Mouse (Mus musculus): ENCODE measurements at regions not wholly inside any gene's neighbourhood (a gene's known extent, or its start where the extent isn't known, plus 50 kb on each side); places are given as distances from the start of the nearest gene placed in this dataset.

GRCm38 (mm10) chr13:97825801-97826576 is 65.6 kb upstream of the Gm10260 start:
- peak overlapping the region; percentile 83 for H3K27ac ChIP-seq (ENCODE audit: low read depth, low read length)
- no peaks in the 10 kb centered on the region for H3K27me3 ChIP-seq (ENCODE audit: control insufficient read depth, insufficient read depth, low read length)
- H3K9me3 ChIP-seq (ENCODE audit: control insufficient read depth, low read length): no peaks in the 10 kb centered on the region
- H3K4me1 ChIP-seq (ENCODE audit: control insufficient read depth, insufficient read depth, low read length): peaks cover 17% of the 10 kb centered on the region
- H3K4me2 ChIP-seq (ENCODE audit: low read depth, low read length): peak overlapping the region; percentile 14
- ATAC-seq (ENCODE audit: low read depth): peak; percentile 78
- 26% methylated on average over 22 of the region's 22 CpGs for WGBS
- no peak overlapping the region for H3K9ac ChIP-seq (replicated peaks; ENCODE audit: low read depth, low read length)
- H3K4me3 ChIP-seq (ENCODE audit: low read depth, low read length): no peak overlapping the region
- no peaks in the 10 kb centered on the region for H3K36me3 ChIP-seq (ENCODE audit: control insufficient read depth, insufficient read depth, low read length)

DNA sequence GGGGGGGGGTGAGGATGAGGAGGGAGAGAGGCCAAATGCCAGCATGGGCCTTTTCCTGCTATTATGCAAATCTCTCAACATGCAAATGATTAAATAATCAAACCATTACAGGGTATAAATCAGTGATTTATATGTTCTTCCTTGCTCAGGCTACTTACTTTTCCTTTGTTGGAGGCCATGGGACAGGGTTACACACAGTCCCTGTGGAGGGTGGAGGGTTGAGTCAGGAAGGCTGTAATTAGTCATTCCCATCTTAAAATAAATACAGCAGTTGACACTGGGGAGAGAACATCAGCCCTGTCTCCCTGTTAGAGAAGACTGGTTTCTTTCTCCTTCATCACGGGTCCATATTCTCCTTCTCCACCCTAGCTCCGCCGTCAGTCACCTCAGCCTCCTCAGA is 64.9 kb upstream of the Gm10260 start:
- H3K9ac ChIP-seq (replicated peaks; ENCODE audit: low read depth, low read length): no peak overlapping the region
- WGBS: 13% methylated on average over 3 of the region's 3 CpGs
- no peaks in the 10 kb centered on the region for H3K27me3 ChIP-seq (ENCODE audit: control insufficient read depth, insufficient read depth, low read length)
- peak overlapping the region; percentile 83 for H3K27ac ChIP-seq (ENCODE audit: low read depth, low read length)
- no peaks in the 10 kb centered on the region for H3K36me3 ChIP-seq (ENCODE audit: control insufficient read depth, insufficient read depth, low read length)
- H3K9me3 ChIP-seq (ENCODE audit: control insufficient read depth, low read length): no peaks in the 10 kb centered on the region
- H3K4me2 ChIP-seq (ENCODE audit: low read depth, low read length): peak overlapping the region; percentile 55
- ATAC-seq (ENCODE audit: low read depth): peak; percentile 50
- no peak overlapping the region for H3K4me3 ChIP-seq (ENCODE audit: low read depth, low read length)
- H3K4me1 ChIP-seq (ENCODE audit: control insufficient read depth, insufficient read depth, low read length): peaks cover 17% of the 10 kb centered on the region

GRCm38 (mm10) chr13:97824071-97824716 is 63.8 kb upstream of the Gm10260 start:
- no peaks in the 10 kb centered on the region for H3K27me3 ChIP-seq (ENCODE audit: control insufficient read depth, insufficient read depth, low read length)
- H3K4me2 ChIP-seq (ENCODE audit: low read depth, low read length): peak overlapping the region; percentile 55
- peaks cover 17% of the 10 kb centered on the region for H3K4me1 ChIP-seq (ENCODE audit: control insufficient read depth, insufficient read depth, low read length)
- 0 out of 2 replicates have a peak overlapping the region, but pooled peaks have one; percentile 26 for H3K9ac ChIP-seq (replicated peaks; ENCODE audit: low read depth, low read length)
- 15% methylated on average over 20 of the region's 20 CpGs for WGBS
- H3K36me3 ChIP-seq (ENCODE audit: control insufficient read depth, insufficient read depth, low read length): no peaks in the 10 kb centered on the region
- peak overlapping the region; percentile 19 for H3K4me3 ChIP-seq (ENCODE audit: low read depth, low read length)
- H3K9me3 ChIP-seq (ENCODE audit: control insufficient read depth, low read length): no peaks in the 10 kb centered on the region
- peak; percentile 89 for ATAC-seq (ENCODE audit: low read depth)
- H3K27ac ChIP-seq (ENCODE audit: low read depth, low read length): peak overlapping the region; percentile 83

- no peaks in the 10 kb centered on the region for H3K27me3 ChIP-seq (ENCODE audit: control insufficient read depth, insufficient read depth, low read length)
- 32% methylated on average over 2 of the region's 2 CpGs for WGBS
- peaks cover 17% of the 10 kb centered on the region for H3K4me1 ChIP-seq (ENCODE audit: control insufficient read depth, insufficient read depth, low read length)
- no peak overlapping the region for H3K4me3 ChIP-seq (ENCODE audit: low read depth, low read length)
- H3K9ac ChIP-seq (replicated peaks; ENCODE audit: low read depth, low read length): no peak overlapping the region
- no peaks in the 10 kb centered on the region for H3K36me3 ChIP-seq (ENCODE audit: control insufficient read depth, insufficient read depth, low read length)
- no peak overlapping the region for H3K27ac ChIP-seq (ENCODE audit: low read depth, low read length)
- no peaks in the 10 kb centered on the region for H3K9me3 ChIP-seq (ENCODE audit: control insufficient read depth, low read length)
- ATAC-seq (ENCODE audit: low read depth): no peak
- H3K4me2 ChIP-seq (ENCODE audit: low read depth, low read length): no peak overlapping the region
Observed at GRCm38 (mm10) chr13:97821630-97822029, 61.2 kb upstream of the Gm10260 start.

DNA sequence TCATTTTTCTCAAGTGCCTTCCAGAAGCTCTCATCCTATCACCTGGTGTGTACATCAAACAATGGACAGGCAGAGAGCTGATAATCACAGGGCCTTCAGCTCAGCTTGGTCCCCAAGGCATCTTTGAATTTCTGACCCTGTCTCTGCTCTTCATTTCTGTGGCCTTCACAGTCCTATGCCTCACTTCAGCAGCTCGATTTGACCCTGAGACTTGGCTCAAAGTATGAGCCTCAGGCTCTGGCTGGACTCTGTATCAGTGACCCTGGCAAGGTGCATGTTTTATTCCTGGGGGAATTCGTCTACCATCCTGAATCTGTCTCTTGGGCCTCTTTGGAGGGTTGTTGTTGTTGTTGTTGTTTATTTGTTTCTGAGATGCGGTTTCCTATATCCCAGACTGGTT is 60.6 kb upstream of the Gm10260 start:
- no peak for ATAC-seq (ENCODE audit: low read depth)
- Histone ChIP-seq H3K27ac (ENCODE audit: low read depth, low read length) (no peak overlapping the region), H3K9ac (replicated peaks; ENCODE audit: low read depth, low read length) (no peak overlapping the region), H3K4me1 (ENCODE audit: control insufficient read depth, insufficient read depth, low read length) (peaks cover 12% of the 10 kb centered on the region), H3K4me3 (ENCODE audit: low read depth, low read length) (no peak overlapping the region), H3K36me3 (ENCODE audit: control insufficient read depth, insufficient read depth, low read length) (no peaks in the 10 kb centered on the region), H3K9me3 (ENCODE audit: control insufficient read depth, low read length) (no peaks in the 10 kb centered on the region), H3K27me3 (ENCODE audit: control insufficient read depth, insufficient read depth, low read length) (no peaks in the 10 kb centered on the region), H3K4me2 (ENCODE audit: low read depth, low read length) (no peak overlapping the region)
- WGBS: 83% methylated on average over 3 of the region's 3 CpGs

- H3K36me3 ChIP-seq (ENCODE audit: control insufficient read depth, insufficient read depth, low read length): no peaks in the 10 kb centered on the region
- no peak overlapping the region for H3K27ac ChIP-seq (ENCODE audit: low read depth, low read length)
- H3K4me1 ChIP-seq (ENCODE audit: control insufficient read depth, insufficient read depth, low read length): peaks cover 6% of the 10 kb centered on the region; the same call in 1 of the 2 replicates
- H3K9me3 ChIP-seq (ENCODE audit: control insufficient read depth, low read length): no peaks in the 10 kb centered on the region
- no peak for ATAC-seq (ENCODE audit: low read depth)
- no peak overlapping the region for H3K9ac ChIP-seq (replicated peaks; ENCODE audit: low read depth, low read length)
- no peaks in the 10 kb centered on the region for H3K27me3 ChIP-seq (ENCODE audit: control insufficient read depth, insufficient read depth, low read length)
- H3K4me3 ChIP-seq (ENCODE audit: low read depth, low read length): no peak overlapping the region
- WGBS: 97% methylated on average over 8 of the region's 8 CpGs
- H3K4me2 ChIP-seq (ENCODE audit: low read depth, low read length): no peak overlapping the region
Observed at GRCm38 (mm10) chr13:97820401-97820800, 60.0 kb upstream of the Gm10260 start.

GRCm38 (mm10) chr13:97819036-97819435 is 58.6 kb upstream of the Gm10260 start:
- WGBS: 91% methylated on average over 9 of the region's 9 CpGs
- Histone ChIP-seq H3K4me3 (ENCODE audit: low read depth, low read length) (no peak overlapping the region), H3K9ac (replicated peaks; ENCODE audit: low read depth, low read length) (no peak overlapping the region), H3K9me3 (ENCODE audit: control insufficient read depth, low read length) (no peaks in the 10 kb centered on the region), H3K4me1 (ENCODE audit: control insufficient read depth, insufficient read depth, low read length) (0 out of 2 replicates have a peak, but pooled peaks cover 3% of the 10 kb centered on the region), H3K36me3 (ENCODE audit: control insufficient read depth, insufficient read depth, low read length) (no peaks in the 10 kb centered on the region), H3K4me2 (ENCODE audit: low read depth, low read length) (no peak overlapping the region), H3K27ac (ENCODE audit: low read depth, low read length) (no peak overlapping the region), H3K27me3 (ENCODE audit: control insufficient read depth, insufficient read depth, low read length) (no peaks in the 10 kb centered on the region)
- no peak for ATAC-seq (ENCODE audit: low read depth)

DNA sequence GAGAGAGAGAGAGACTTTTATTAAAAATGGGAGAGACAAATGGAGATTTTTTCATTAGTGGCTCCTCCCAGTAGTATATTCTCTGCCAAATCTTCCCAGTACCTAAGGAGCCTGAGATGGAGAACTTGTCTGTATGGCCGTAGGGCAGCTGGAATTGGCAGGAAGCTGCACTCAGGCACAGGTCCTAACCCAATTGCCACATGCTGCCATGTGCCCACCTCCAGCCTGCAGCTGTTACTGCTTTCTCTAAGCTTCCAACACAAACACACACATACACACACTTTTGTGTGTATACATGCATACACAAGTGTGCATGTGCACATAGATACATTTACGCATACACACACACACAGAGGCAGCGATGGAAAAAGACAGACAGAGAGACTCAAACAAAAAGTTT is 56.5 kb upstream of the Gm10260 start:
- H3K36me3 ChIP-seq (ENCODE audit: control insufficient read depth, insufficient read depth, low read length): no peaks in the 10 kb centered on the region
- H3K4me1 ChIP-seq (ENCODE audit: control insufficient read depth, insufficient read depth, low read length): 0 out of 2 replicates have a peak, but pooled peaks cover 2% of the 10 kb centered on the region
- no peak overlapping the region for H3K9ac ChIP-seq (replicated peaks; ENCODE audit: low read depth, low read length)
- H3K27me3 ChIP-seq (ENCODE audit: control insufficient read depth, insufficient read depth, low read length): no peaks in the 10 kb centered on the region
- H3K27ac ChIP-seq (ENCODE audit: low read depth, low read length): no peak overlapping the region
- no peaks in the 10 kb centered on the region for H3K9me3 ChIP-seq (ENCODE audit: control insufficient read depth, low read length)
- WGBS: 83% methylated on average over 3 of the region's 3 CpGs
- H3K4me2 ChIP-seq (ENCODE audit: low read depth, low read length): no peak overlapping the region
- no peak for ATAC-seq (ENCODE audit: low read depth)
- H3K4me3 ChIP-seq (ENCODE audit: low read depth, low read length): no peak overlapping the region
